Mouse (Mus musculus) kidney, adult 2 months (tissue): ENCODE data around the gene Cmss1.

Experiments used
- CTCF ChIP-seq: fragments of 200-500 bp; conservative IDR thresholded peaks from 2 replicates; pipeline ENCODE4 v1.5.1; 2011; ENCODE audit warnings: low read depth, mild to moderate bottlenecking, control low read depth, low read length, moderate library complexity, mixed read lengths; ENCODE audit not compliant: insufficient read depth, insufficient read length
- POLR2A ChIP-seq: fragments of 200-500 bp; IDR thresholded peaks from one replicate; pipeline ENCODE4 v1.6.1; 2011; ENCODE audit warnings: low read depth, low read length, control low read depth

DNA sequence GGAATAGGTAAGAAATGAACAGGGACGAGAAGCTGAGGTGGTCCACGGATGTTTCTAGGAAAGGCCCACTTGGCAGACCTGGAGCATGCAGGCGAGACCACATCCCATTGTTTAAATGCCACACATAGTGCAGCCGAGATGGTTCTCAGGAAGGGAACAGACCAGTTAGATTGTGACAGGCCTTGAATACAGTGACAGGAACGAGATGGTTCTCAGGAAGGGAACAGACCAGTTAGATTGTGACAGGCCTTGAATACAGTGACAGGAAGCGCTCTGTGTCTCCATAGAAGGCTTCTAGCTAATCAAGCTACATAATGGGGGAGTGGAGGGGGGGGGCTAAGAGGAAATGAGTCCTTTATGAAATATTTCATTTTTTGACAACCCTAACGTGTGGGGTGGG is 26.6 kb downstream of the Cmss1 start:
- TF ChIP-seq POLR2A = no peak
- no peak for TF ChIP-seq CTCF
